Mouse (Mus musculus): ENCODE data around the gene Dazap1.

GRCm38 (mm10) chr10:80260642-80261584, at the start of gene Dazap1, which contains the start of gene Gamt:
- no peak for TF ChIP-seq CTCF (IDR thresholded peaks at IDR 0.05; ENCODE audit: extremely low read depth, insufficient read depth, insufficient read length, insufficient replicate concordance)
- no peak for TF ChIP-seq POLR2A (IDR thresholded peaks at IDR 0.05; ENCODE audit: low read depth, low read length)

All from spleen, adult 2 months (tissue).